Mouse (Mus musculus) cerebral cortex, adult 2 months (tissue): ENCODE data around the gene Olfr316.

Source experiments
- WGBS: fragments of 180-500 bp; shearing (Covaris S2); methylation state at CpG from one replicate; pipeline ENCODE4 v1.1.7; 2018; 5-methylcytosine and 5-hydroxymethylcytosine counted together

The Olfr316 gene

GRCm38 (mm10) chr11:58752434-58752833, at the start of gene Olfr316:
Olfr316 (plus strand) TSS chr11:58752734.
- WGBS: 82% methylated on average over 2 of the region's 2 CpGs

GRCm38 (mm10) chr11:58709086-58709485, 43.4 kb upstream of the Olfr316 start:
- WGBS: 82% methylated on average over 11 of the region's 11 CpGs

- WGBS: 91% methylated on average over 7 of the region's 7 CpGs
Observed at GRCm38 (mm10) chr11:58717723-58718122, 34.8 kb upstream of the Olfr316 start.

- 85% methylated on average over 4 of the region's 4 CpGs for WGBS
Observed at GRCm38 (mm10) chr11:58719701-58720100, 32.8 kb upstream of the Olfr316 start.

GRCm38 (mm10) chr11:58723914-58724313, 28.6 kb upstream of the Olfr316 start, which contains the start of gene Olfr318:
Olfr318 (minus strand) TSS chr11:58724014.

GRCm38 (mm10) chr11:58727896-58728650, 24.5 kb upstream of the Olfr316 start:
- 78% methylated on average over 6 of the region's 6 CpGs for WGBS

GRCm38 (mm10) chr11:58733372-58733771, 19.2 kb upstream of the Olfr316 start:
- WGBS: 29% methylated on average over 3 of the region's 3 CpGs

- 81% methylated on average over 4 of the region's 4 CpGs for WGBS
Observed at GRCm38 (mm10) chr11:58738792-58739262, 13.7 kb upstream of the Olfr316 start, which contains the start of gene Olfr317. Olfr317 (minus strand) TSS chr11:58739212.

GRCm38 (mm10) chr11:58751096-58751495, 1.4 kb upstream of the Olfr316 start:
- 74% methylated on average over 18 of the region's 18 CpGs for WGBS

GRCm38 (mm10) chr11:58772888-58773287, 20.4 kb downstream of the Olfr316 start, which contains the start of gene Olfr315:
Olfr315 (plus strand) TSS chr11:58773188.

GRCm38 (mm10) chr11:58782480-58783089, 30.1 kb downstream of the Olfr316 start, which contains the start of gene Olfr314:
Olfr314 (plus strand) TSS chr11:58782952.
- WGBS: 84% methylated on average over 6 of the region's 6 CpGs

GRCm38 (mm10) chr11:58784182-58784581, 31.6 kb downstream of the Olfr316 start:
- WGBS: 76% methylated on average over 2 of the region's 2 CpGs

GRCm38 (mm10) chr11:58787651-58788050, 35.1 kb downstream of the Olfr316 start:
- WGBS: 88% methylated on average over 10 of the region's 10 CpGs

- WGBS: 88% methylated on average over 8 of the region's 8 CpGs
Observed at GRCm38 (mm10) chr11:58788346-58788745, 35.8 kb downstream of the Olfr316 start.

GRCm38 (mm10) chr11:58789532-58789931, 37.0 kb downstream of the Olfr316 start:
- WGBS: 34% methylated on average over 3 of the region's 3 CpGs

- WGBS: 61% methylated on average over 2 of the region's 2 CpGs
Observed at GRCm38 (mm10) chr11:58790053-58790452, 37.5 kb downstream of the Olfr316 start.

GRCm38 (mm10) chr11:58790646-58791045, 38.1 kb downstream of the Olfr316 start:
- WGBS: 79% methylated on average over 6 of the region's 6 CpGs

- 89% methylated on average over 2 of the region's 2 CpGs for WGBS
Observed at GRCm38 (mm10) chr11:58795856-58796255, 43.3 kb downstream of the Olfr316 start.

- WGBS: 42% methylated on average over 7 of the region's 7 CpGs
Observed at GRCm38 (mm10) chr11:58796850-58797249, 44.3 kb downstream of the Olfr316 start.

- WGBS: 52% methylated on average over 5 of the region's 5 CpGs
Observed at GRCm38 (mm10) chr11:58799747-58800146, 47.2 kb downstream of the Olfr316 start.

GRCm38 (mm10) chr11:58801558-58802228, 49.2 kb downstream of the Olfr316 start, which contains the start of gene Fam183b:
Fam183b (minus strand) TSS chr11:58801960.
- WGBS: 30% methylated on average over 14 of the region's 14 CpGs

GRCm38 (mm10) chr11:58803871-58804270, 51.3 kb downstream of the Olfr316 start:
- WGBS: 88% methylated on average over 4 of the region's 4 CpGs
